Mouse (Mus musculus): ENCODE data around the gene Gm11437. TPM values are rescaled to one million over a fixed set of nuclear protein-coding genes. Genes with fewer than 3 reads are reported as not detected.
A peak's percentile ranks its signal among the peaks of the same experiment; 100 is the strongest.

Gene Gm11437
- polyA plus RNA-seq, 1 experiment from 2014 or later, result 0.16 TPM

GRCm38 (mm10) chr11:84134331-84134860 is 32.9 kb downstream of the Gm11437 start:
- no peak for ATAC-seq
- H3K27ac ChIP-seq, result no peak overlapping the region
- no peak overlapping the region for H3K4me2 ChIP-seq (replicated peaks)
- H3K9me3 ChIP-seq, result no peaks in the 10 kb centered on the region
- no peaks in the 10 kb centered on the region for H3K36me3 ChIP-seq
- peaks cover 19% of the 10 kb centered on the region for H3K4me1 ChIP-seq (replicated peaks)
- H3K4me3 ChIP-seq (replicated peaks), result no peak overlapping the region
- 97% methylated on average over 2 of the region's 2 CpGs for WGBS
- no peak overlapping the region for H3K9ac ChIP-seq (replicated peaks)
- H3K27me3 ChIP-seq, result no peaks in the 10 kb centered on the region

- Histone ChIP-seq H3K36me3 (peaks cover 22% of the 10 kb centered on the region), H3K4me2 (replicated peaks) (peak overlapping the region; percentile 69), H3K27ac (peak overlapping the region; percentile 69), H3K4me3 (replicated peaks) (peak overlapping the region; percentile 75), H3K27me3 (no peaks in the 10 kb centered on the region), H3K9me3 (no peaks in the 10 kb centered on the region), H3K9ac (replicated peaks) (peak overlapping the region; percentile 90), H3K4me1 (replicated peaks) (peaks cover 26% of the 10 kb centered on the region)
- ATAC-seq, result peak; percentile 73
- 1% methylated on average over 11 of the region's 11 CpGs for WGBS
These were observed 37.5 kb downstream of the Gm11437 start for GRCm38 (mm10) chr11:84129799-84130185.

- ATAC-seq, result peak; percentile 94
- WGBS, result under 1% methylated on average over 62 of the region's 83 CpGs
- peak within 1 kb of the TSS; percentile 69 for H3K27ac ChIP-seq
- no peaks in the 10 kb centered on the region for H3K9me3 ChIP-seq
- H3K4me3 ChIP-seq (replicated peaks), result peak within 1 kb of the TSS; percentile 75
- no peaks in the 10 kb centered on the region for H3K27me3 ChIP-seq
- H3K36me3 ChIP-seq, result peaks cover 28% of the 10 kb centered on the region
- peaks cover 26% of the 10 kb centered on the region for H3K4me1 ChIP-seq (replicated peaks)
- H3K9ac ChIP-seq (replicated peaks), result peak within 1 kb of the TSS; percentile 90
- peak within 1 kb of the TSS; percentile 69 for H3K4me2 ChIP-seq (replicated peaks)
These were observed 38.1 kb downstream of the Gm11437 start, which contains the start of the genes Tada2a and Acaca for GRCm38 (mm10) chr11:84128943-84129798. Gene Tada2a (minus strand): TSS chr11:84129600. Gene Acaca (plus strand): TSS chr11:84129672.

- Histone ChIP-seq H3K27me3 (no peaks in the 10 kb centered on the region), H3K4me3 (replicated peaks) (no peak overlapping the region), H3K27ac (no peak overlapping the region), H3K4me2 (replicated peaks) (no peak overlapping the region), H3K9ac (replicated peaks) (no peak overlapping the region), H3K36me3 (peaks cover 29% of the 10 kb centered on the region), H3K9me3 (no peaks in the 10 kb centered on the region), H3K4me1 (replicated peaks) (peaks cover 26% of the 10 kb centered on the region)
- 95% methylated on average over 4 of the region's 4 CpGs for WGBS
- ATAC-seq, result no peak
These were observed 39.3 kb downstream of the Gm11437 start for GRCm38 (mm10) chr11:84127977-84128376.

- 81% methylated on average over 12 of the region's 12 CpGs for WGBS
- H3K4me3 ChIP-seq (replicated peaks), result no peak overlapping the region
- no peak overlapping the region for H3K27ac ChIP-seq
- no peak overlapping the region for H3K9ac ChIP-seq (replicated peaks)
- no peaks in the 10 kb centered on the region for H3K27me3 ChIP-seq
- no peak for ATAC-seq
- peaks cover 2% of the 10 kb centered on the region; the same call in 1 of the 2 replicates for H3K9me3 ChIP-seq
- H3K4me2 ChIP-seq (replicated peaks), result no peak overlapping the region
- no peaks in the 10 kb centered on the region for H3K4me1 ChIP-seq (replicated peaks)
- H3K36me3 ChIP-seq, result peaks cover 78% of the 10 kb centered on the region
These were observed 46.0 kb downstream of the Gm11437 start for GRCm38 (mm10) chr11:84121051-84121956.

GRCm38 (mm10) chr11:84117431-84117830 is 49.8 kb downstream of the Gm11437 start:
- Histone ChIP-seq H3K36me3 (peaks cover 80% of the 10 kb centered on the region), H3K27ac (no peak overlapping the region), H3K4me1 (replicated peaks) (no peaks in the 10 kb centered on the region), H3K4me2 (replicated peaks) (no peak overlapping the region), H3K27me3 (no peaks in the 10 kb centered on the region), H3K9me3 (peaks cover 3% of the 10 kb centered on the region; the same call in 1 of the 2 replicates), H3K4me3 (replicated peaks) (no peak overlapping the region), H3K9ac (replicated peaks) (no peak overlapping the region)
- ATAC-seq, result no peak
- WGBS, result 83% methylated on average over 4 of the region's 4 CpGs

- Histone ChIP-seq H3K9me3 (peaks cover 3% of the 10 kb centered on the region; the same call in 1 of the 2 replicates), H3K4me3 (replicated peaks) (no peak overlapping the region), H3K4me2 (replicated peaks) (no peak overlapping the region), H3K27ac (no peak overlapping the region), H3K27me3 (no peaks in the 10 kb centered on the region), H3K36me3 (peaks cover 71% of the 10 kb centered on the region), H3K9ac (replicated peaks) (no peak overlapping the region), H3K4me1 (replicated peaks) (no peaks in the 10 kb centered on the region)
- ATAC-seq, result no peak
- WGBS, result 61% methylated on average over 2 of the region's 2 CpGs
These were observed 51.1 kb downstream of the Gm11437 start for GRCm38 (mm10) chr11:84116221-84116620.

- peaks cover 71% of the 10 kb centered on the region for H3K36me3 ChIP-seq
- no peak for ATAC-seq
These were observed 51.6 kb downstream of the Gm11437 start for GRCm38 (mm10) chr11:84115646-84116045.

GRCm38 (mm10) chr11:84113623-84114022 is 53.7 kb downstream of the Gm11437 start:
- Histone ChIP-seq H3K4me2 (replicated peaks) (no peak overlapping the region), H3K9me3 (peaks cover 3% of the 10 kb centered on the region; the same call in 1 of the 2 replicates), H3K27ac (no peak overlapping the region), H3K27me3 (no peaks in the 10 kb centered on the region), H3K4me3 (replicated peaks) (no peak overlapping the region), H3K36me3 (peaks cover 68% of the 10 kb centered on the region), H3K9ac (replicated peaks) (no peak overlapping the region), H3K4me1 (replicated peaks) (no peaks in the 10 kb centered on the region)
- no peak for ATAC-seq
- WGBS, result 90% methylated on average over 5 of the region's 5 CpGs

More at GRCm38 (mm10) chr11:84115646-84116045, 51.6 kb downstream of the Gm11437 start:
- Histone ChIP-seq H3K9ac (replicated peaks) (no peak overlapping the region), H3K9me3 (peaks cover 3% of the 10 kb centered on the region; the same call in 1 of the 2 replicates), H3K4me3 (replicated peaks) (no peak overlapping the region), H3K4me2 (replicated peaks) (no peak overlapping the region), H3K27me3 (no peaks in the 10 kb centered on the region), H3K4me1 (replicated peaks) (no peaks in the 10 kb centered on the region), H3K27ac (no peak overlapping the region)
- 93% methylated on average over 9 of the region's 9 CpGs for WGBS

GRCm38 (mm10) chr11:84107137-84107536 is 60.1 kb downstream of the Gm11437 start:
- Histone ChIP-seq H3K4me3 (replicated peaks) (no peak overlapping the region), H3K27me3 (no peaks in the 10 kb centered on the region), H3K36me3 (peaks cover 88% of the 10 kb centered on the region), H3K4me2 (replicated peaks) (no peak overlapping the region), H3K4me1 (replicated peaks) (no peaks in the 10 kb centered on the region), H3K9me3 (no peaks in the 10 kb centered on the region), H3K9ac (replicated peaks) (no peak overlapping the region), H3K27ac (no peak overlapping the region)
- no peak for ATAC-seq
- WGBS, result 83% methylated on average over 2 of the region's 2 CpGs

GRCm38 (mm10) chr11:84104036-84104435 is 63.2 kb downstream of the Gm11437 start:
- peaks cover 87% of the 10 kb centered on the region for H3K36me3 ChIP-seq
- WGBS, result 95% methylated on average over 6 of the region's 6 CpGs
- H3K4me3 ChIP-seq (replicated peaks), result no peak overlapping the region
- H3K4me1 ChIP-seq (replicated peaks), result no peaks in the 10 kb centered on the region
- H3K9me3 ChIP-seq, result no peaks in the 10 kb centered on the region
- no peaks in the 10 kb centered on the region for H3K27me3 ChIP-seq
- ATAC-seq, result no peak
- H3K27ac ChIP-seq, result no peak overlapping the region
- no peak overlapping the region for H3K4me2 ChIP-seq (replicated peaks)
- H3K9ac ChIP-seq (replicated peaks), result no peak overlapping the region
